Mouse (Mus musculus): ENCODE results near the gene Tnnc1.
A peak's percentile ranks its signal among the peaks of the same experiment; 100 is the strongest.

Gene Tnnc1

DNA sequence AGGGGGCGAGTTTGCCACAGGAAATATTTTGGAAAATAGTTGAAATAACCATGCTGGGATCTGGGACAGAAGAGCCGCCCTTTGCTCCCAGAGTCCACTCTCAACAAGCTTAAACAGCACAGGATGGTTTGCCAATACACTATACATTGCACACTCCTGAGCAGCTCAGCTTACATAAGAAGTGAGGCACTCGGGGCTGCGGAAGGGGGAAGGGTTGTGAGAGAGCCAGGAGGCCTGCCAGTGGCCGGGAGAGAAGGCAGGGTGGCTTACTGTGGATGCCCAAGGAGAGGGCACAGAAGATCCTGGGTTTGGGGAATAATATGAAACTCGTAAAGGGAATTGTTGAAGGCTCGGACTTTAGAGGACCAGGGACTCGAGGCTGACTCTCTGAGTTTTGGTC is 5.8 kb downstream of the Tnnc1 start:
- no peak for DNase-seq (ENCODE audit: low spot score in 2 of 2)

- DNase-seq (ENCODE audit: low spot score in 2 of 2): no peak
Observed at GRCm38 (mm10) chr14:31214684-31215083, 6.6 kb downstream of the Tnnc1 start.

- DNase-seq (ENCODE audit: low spot score in 2 of 2): no peak
Observed at GRCm38 (mm10) chr14:31215157-31216002, 7.3 kb downstream of the Tnnc1 start.

- no peak for DNase-seq (ENCODE audit: low spot score in 2 of 2)
Observed at GRCm38 (mm10) chr14:31216846-31217245, 8.7 kb downstream of the Tnnc1 start, which contains the start of gene Nisch. Gene Nisch (minus strand): TSS chr14:31216946.

- DNase-seq (ENCODE audit: low spot score in 2 of 2): peak; percentile 67 to 74
Observed at GRCm38 (mm10) chr14:31217666-31218065, 9.6 kb downstream of the Tnnc1 start, which contains the start of gene Sema3g. Gene Sema3g (plus strand): TSS chr14:31217860.

DNA sequence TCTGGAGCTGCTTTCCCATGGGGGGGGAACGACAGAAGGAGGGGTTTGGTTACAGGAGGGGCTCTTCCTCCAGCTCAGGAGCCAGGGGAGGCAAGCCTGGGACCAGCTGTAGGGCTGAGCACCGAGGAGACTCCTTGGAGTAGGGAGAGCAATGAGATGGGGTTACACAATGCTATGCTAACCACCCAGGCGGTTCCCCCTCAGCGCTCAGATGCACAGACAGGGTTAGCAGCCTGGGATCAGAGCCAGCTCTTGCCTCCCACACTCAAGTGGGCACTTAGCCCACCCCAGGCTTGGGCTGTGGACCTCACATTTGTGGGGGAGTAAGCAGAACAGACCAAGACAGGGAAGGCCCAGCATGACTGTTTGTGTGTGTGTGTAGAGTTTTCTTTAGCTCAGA is 18.9 kb downstream of the Tnnc1 start:
- peak in 1 of 2 experiments; percentile 79 for DNase-seq (ENCODE audit: low spot score in 2 of 2)

DNA sequence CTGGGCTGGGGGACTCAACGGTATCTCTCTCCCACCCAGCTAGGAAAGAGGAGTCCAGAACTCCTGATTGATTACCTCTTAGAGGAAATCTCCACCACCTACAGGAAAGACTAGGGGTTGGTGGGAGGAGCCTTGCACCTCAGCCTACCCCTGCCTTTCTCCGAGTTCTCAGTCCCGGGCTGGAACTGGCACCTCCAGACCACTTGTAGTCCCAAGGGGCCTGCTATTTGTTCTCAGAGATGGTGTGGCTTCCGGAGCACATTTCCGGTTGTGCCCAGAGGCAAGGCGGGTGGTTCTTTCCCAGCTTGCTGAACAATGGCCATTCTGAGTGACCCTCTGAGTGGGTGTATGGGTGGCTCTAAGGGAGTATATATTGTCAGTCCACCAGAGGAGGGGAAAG is 20.1 kb downstream of the Tnnc1 start:
- no peak for DNase-seq (ENCODE audit: low spot score in 2 of 2)

- no peak for DNase-seq (ENCODE audit: low spot score in 2 of 2)
Observed at GRCm38 (mm10) chr14:31230442-31230841, 22.3 kb downstream of the Tnnc1 start.

- no peak for DNase-seq (ENCODE audit: low spot score in 2 of 2)
Observed at GRCm38 (mm10) chr14:31232404-31233069, 24.4 kb downstream of the Tnnc1 start.

DNA sequence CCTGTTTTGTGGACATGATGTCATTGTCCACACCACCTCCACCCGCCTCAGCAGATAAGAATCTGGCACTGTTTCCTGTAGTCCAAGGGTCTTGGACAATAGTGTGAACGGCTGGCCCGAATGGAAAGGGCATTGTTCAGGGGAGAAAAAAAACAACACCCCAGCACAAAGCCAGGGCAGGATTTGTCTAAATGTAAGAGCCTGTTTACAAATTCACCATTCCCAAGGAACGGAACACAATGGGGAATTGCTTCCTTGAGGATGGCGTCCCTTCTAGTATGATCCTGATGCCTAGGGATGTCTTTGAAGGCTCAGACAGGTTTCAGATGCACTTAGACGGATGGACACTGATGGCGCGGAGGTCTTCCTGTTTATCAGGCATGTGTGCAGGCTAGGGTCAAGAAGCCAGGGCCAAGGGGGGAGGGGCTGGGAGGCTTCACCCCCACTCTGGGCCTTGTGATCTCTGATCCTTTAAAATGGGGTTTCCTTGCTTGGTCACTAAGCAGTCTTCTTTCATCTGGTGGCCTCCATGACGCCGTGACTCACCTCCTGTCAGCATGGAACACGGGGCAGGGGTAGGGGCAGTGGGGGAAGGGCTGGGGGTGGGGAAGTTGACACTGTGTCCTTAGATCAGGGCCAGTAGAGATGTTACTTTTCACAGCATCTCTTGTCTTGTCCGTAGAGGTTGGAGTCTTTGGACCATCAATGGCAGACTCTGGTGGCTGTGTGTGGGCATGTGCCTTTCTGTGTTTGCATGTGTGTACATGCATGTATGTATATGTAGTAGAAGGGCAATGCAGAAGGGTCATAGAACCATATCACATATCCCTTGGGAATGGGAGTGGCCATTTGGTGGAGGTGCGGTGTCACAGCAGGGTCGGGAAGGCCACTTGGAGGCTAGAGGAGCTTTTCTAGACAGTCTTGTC is 25.2 kb downstream of the Tnnc1 start:
- no peak for DNase-seq (ENCODE audit: low spot score in 2 of 2)

DNA sequence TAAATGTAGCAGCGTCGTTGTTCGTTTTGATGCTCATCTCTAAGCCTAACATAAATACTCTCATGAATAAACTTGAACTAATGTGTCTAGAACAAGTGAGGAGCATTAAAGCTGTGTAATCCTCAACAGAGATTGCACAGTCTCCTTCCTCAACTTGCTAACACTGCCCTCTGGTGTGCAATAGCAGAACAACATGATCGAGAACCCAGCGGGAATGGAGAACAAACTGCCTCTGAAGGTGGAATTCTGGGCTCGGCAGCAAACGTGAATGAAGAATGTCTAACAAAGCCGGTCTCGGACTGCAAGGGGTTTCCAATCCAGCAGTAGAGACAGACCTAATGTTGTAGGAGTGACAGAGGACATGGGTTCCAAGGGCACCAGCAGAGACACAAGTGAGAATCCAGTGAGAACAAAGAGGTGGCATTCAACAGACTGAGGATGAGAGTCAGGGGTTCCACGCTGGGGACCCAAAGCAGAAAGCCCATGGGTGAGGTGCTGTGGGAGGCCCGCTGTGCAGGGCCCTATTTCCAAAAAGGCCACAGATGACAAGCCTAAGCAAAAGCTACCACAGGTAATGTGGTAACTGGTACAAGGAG is 26.0 kb downstream of the Tnnc1 start:
- DNase-seq (ENCODE audit: low spot score in 2 of 2): peak; percentile 55 to 83

- no peak for DNase-seq (ENCODE audit: low spot score in 2 of 2)
Observed at GRCm38 (mm10) chr14:31237101-31237882, 29.2 kb downstream of the Tnnc1 start.

- no peak for DNase-seq (ENCODE audit: low spot score in 2 of 2)
Observed at GRCm38 (mm10) chr14:31240528-31240927, 32.4 kb downstream of the Tnnc1 start.

- no peak for DNase-seq (ENCODE audit: low spot score in 2 of 2)
Observed at GRCm38 (mm10) chr14:31244777-31245176, 36.7 kb downstream of the Tnnc1 start.

GRCm38 (mm10) chr14:31245946-31246345 is 37.8 kb downstream of the Tnnc1 start:
- no peak for DNase-seq (ENCODE audit: low spot score in 2 of 2)

GRCm38 (mm10) chr14:31248396-31248795 is 40.3 kb downstream of the Tnnc1 start:
- no peak for DNase-seq (ENCODE audit: low spot score in 2 of 2)

DNA sequence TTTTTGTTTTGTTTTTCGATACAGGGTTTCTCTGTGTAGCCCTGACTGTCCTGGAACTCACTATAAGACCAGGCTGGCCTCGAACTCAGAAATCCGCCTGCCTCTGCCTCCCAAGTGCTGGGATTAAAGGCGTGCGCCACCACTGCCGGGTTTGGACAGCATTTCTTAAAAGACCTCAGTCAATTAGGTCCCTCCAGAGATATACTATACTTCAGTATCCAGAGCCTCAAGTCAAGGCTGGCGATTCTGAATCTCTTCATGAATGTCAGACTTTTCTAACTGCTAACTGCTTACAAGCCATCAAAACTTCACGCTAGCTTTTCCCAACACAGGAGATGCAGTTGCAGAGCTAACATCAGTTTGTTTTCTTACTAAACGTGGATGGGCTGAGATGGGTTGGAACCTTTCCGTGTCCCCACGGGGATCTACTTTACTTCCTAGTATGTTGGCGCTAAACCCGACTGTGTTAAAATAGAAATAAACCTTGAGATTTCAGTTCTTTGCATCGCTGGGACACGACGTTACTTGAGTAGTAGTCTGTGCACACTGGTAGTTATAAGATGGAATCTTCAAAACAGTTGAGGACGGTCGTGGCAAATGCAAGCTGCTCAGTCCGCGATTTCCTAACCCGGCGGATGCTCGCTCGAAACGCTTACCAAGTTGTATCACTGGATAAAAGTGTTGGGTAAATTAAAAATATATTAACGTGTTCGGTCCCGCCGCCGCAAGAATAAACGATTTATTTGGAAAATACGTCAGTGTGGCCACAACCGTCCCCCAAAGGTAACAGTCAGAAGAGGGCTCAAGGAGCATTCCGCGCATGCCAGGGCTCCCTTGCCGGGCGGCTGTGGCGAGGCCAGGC is 42.3 kb downstream of the Tnnc1 start:
- DNase-seq (ENCODE audit: low spot score in 2 of 2): no peak

- peak; percentile 93 to 96 for DNase-seq (ENCODE audit: low spot score in 2 of 2)
Observed at GRCm38 (mm10) chr14:31251084-31251604, 43.0 kb downstream of the Tnnc1 start, which contains the start of the genes Phf7 and Bap1. Gene Phf7 (minus strand): TSS chr14:31251317. Gene Bap1 (plus strand): TSS chr14:31251450.

DNA sequence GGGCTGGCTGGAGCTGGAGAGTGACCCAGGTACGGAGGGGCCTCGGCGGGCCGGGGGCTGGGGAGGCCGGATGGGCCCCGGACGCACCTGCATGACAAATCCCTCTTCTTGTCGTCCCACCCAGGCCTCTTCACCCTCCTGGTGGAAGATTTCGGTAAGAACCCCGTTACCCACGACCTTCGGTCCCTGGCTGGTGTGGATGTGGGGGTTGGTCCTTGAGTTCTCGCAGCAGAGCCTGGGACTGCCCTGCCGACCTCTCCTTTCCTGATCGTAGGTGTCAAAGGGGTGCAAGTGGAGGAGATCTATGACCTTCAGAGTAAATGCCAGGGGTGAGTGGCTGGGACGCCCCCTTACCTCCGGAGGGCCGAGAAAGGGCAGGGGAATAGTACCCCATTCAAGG is 43.5 kb downstream of the Tnnc1 start:
- no peak for DNase-seq (ENCODE audit: low spot score in 2 of 2)
